Mouse (Mus musculus): Measurements from ENCODE around the gene Myoz1.

Myoz1 gene

GRCm38 (mm10) chr14:20668154-20668810 lies 11.9 kb upstream of the Myoz1 start, which contains the start of gene Synpo2l:
Gene Synpo2l (minus strand): TSS chr14:20668354.
- no peak for DNase-seq

DNA sequence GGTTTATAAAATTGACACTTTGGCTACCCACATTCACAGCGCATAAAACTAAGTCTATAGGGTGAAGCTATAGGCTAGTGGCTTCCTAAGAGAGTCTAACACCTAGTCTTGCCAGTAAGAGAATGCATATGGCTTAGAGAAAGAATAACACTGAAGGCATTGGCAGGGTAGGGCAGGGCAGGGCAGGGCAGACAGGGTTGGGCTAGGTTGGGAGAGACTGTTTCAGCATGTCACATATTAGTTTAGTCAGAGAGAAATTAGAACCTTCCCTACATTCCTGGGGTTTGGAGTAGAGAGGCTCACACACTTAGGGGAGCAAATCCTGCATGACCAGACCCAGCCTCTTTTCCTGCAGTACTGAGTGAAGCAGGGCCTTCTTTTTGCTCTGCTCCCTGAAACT lies 11.1 kb upstream of the Myoz1 start:
- no peak for DNase-seq

DNA sequence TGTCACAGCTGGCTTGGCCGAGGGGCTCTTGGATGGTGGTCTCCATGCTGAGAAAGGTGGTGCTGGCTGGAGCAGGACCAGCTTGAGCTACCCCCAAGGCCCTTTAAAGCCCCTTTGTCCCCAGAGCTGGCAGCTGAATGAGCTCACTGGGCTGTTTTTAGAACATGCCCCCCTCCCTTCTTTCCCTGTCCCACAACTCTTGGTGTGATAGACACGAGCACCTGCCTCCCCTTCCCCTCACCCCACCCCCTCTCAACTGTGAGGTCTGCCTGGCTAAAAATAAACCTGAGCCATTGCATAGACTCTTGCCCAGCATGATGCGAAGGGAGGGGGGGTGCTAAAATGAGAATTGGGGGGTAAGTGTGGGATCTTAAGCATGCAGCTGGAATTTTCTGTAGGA lies 8.1 kb upstream of the Myoz1 start:
- no peak for DNase-seq

- no peak for DNase-seq
These were observed 7.3 kb upstream of the Myoz1 start for GRCm38 (mm10) chr14:20663601-20664000.

- DNase-seq: no peak
These were observed 6.4 kb upstream of the Myoz1 start for GRCm38 (mm10) chr14:20662740-20663139.

- DNase-seq: no peak
These were observed 5.5 kb upstream of the Myoz1 start for GRCm38 (mm10) chr14:20661661-20662331.

GRCm38 (mm10) chr14:20660827-20661660 lies 4.7 kb upstream of the Myoz1 start:
- peak; percentile 91 to 93 for DNase-seq

- DNase-seq: no peak
These were observed 3.3 kb upstream of the Myoz1 start for GRCm38 (mm10) chr14:20659687-20660086.

DNA sequence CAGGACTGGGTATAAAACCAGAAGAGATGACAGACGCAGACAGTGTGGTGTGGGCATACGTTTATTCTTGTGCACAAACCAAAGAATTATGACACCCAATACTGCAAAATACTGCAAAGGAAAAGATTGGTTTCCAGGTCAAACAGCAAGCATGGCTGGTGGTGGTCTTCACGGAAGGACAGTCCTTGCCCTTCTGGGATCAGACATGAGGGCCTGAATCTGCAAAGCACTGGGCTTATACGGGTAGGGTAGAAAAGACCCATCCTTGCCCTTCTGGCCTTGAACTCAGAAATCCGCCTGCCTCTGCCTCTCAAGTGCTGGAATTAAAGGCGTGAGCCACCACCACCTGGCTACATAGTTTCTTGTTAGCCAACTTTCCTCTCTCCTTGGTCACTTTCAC lies 2.6 kb upstream of the Myoz1 start:
- DNase-seq: no peak

GRCm38 (mm10) chr14:20658326-20658725 lies 2.0 kb upstream of the Myoz1 start:
- peak; percentile 40 to 48 for DNase-seq

GRCm38 (mm10) chr14:20655731-20656130 lies 609 bp downstream of the Myoz1 start:
- no peak for DNase-seq

GRCm38 (mm10) chr14:20654690-20655421 lies 1.5 kb downstream of the Myoz1 start:
- no peak for DNase-seq

DNA sequence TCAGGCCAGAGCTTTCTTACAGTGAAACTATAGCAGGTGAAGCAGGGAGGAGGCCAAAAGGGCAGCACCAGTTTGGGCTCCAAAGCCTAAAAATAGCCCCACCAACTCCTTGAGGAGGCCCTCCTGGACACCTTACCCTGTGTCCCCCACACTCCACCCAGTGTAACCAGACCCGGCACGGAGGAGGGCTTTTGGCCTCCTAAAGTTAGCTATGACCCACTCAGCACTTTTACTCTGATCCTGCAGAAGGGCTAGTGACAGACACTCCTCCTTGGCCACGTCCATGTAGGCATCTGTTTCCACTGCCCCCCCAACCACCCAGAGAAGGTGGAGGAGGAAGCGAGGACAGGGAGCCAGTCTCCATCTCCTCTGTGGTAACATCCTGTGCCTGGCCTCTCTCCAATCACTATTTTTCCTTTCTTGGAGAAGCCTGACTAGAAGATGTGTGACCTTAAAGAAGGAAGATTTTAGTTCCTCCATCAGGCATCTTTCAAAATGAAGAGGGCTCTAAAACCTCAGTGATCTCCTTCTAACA lies 4.6 kb downstream of the Myoz1 start:
- DNase-seq: no peak

GRCm38 (mm10) chr14:20651000-20651399 lies 5.3 kb downstream of the Myoz1 start:
- DNase-seq: no peak

DNA sequence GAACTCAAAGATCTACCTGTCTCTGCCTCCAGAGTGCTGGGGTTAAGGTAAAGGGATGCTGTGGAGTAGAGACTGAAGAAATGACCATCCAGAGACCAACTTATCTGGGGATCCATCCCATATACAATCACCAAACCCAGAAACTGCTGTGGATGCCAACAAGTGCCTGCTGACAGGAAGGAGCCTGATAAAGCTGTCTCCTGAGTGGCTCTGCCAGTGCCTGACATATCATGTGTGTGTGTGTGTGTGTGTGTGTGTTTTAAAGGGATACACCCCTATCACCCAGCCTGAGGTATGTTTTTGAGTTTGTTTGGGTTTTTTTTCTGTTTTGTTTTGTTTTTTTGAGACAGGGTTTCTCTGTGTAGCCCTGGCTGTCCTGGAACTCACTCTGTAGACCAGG lies 10.0 kb downstream of the Myoz1 start:
- no peak for DNase-seq

DNA sequence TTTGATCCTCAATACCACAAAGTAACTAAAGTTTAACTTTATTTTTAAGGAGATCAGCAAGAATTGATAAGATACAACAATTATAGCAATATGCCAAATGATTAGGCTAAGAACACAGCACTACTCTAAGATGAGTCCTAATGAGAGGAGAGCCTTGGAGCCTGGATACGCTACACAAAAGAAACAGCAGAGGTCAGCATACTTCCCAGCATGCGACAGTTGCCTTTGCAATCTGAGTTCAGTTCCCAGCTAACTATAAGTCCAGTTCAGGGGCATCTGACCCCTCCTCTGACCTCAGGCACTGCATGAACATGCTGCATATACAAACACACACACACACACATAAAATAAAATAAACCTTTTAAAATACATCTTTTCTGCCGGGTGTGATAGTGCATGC lies 10.8 kb downstream of the Myoz1 start:
- no peak for DNase-seq

- DNase-seq: no peak
These were observed 14.9 kb downstream of the Myoz1 start for GRCm38 (mm10) chr14:20641438-20641875.

- DNase-seq: peak; percentile 95 to 97
These were observed 15.5 kb downstream of the Myoz1 start, which contains the start of gene Usp54 for GRCm38 (mm10) chr14:20640644-20641437. Gene Usp54 (minus strand): TSS chr14:20641063.

DNA sequence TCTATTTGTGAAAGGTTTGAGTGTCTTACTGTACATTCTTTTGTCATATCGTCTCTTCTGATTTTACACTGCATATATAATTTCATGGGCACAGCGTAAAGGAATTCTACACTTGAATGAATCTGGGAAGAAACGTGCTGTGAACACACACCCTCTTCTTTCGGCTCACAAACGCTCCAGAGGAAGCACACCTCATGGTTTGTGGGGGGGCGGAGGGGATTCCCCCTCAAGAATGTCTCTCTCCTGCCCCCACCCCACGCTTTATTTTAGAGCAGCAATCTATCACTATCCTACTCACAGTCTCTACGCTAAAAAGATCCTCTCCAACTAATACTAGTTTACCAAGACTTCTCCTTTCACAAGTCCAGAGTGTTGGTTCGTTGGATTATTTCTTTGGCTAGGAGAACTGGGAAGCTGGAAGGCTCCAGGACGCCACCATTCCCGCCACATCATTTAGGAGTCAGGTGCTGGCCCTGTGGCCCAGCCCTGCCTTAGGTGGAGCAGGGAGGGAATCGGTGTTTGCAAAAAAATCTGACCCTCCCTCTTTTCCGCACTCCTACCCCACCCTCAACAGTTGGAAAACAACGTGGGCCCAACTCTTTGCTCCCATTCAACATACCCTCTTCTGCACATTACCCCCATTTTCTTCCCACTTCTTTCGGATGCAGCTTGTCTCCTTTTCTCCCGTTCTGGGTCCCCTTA lies 16.3 kb downstream of the Myoz1 start:
- peak; percentile 71 to 79 for DNase-seq

DNA sequence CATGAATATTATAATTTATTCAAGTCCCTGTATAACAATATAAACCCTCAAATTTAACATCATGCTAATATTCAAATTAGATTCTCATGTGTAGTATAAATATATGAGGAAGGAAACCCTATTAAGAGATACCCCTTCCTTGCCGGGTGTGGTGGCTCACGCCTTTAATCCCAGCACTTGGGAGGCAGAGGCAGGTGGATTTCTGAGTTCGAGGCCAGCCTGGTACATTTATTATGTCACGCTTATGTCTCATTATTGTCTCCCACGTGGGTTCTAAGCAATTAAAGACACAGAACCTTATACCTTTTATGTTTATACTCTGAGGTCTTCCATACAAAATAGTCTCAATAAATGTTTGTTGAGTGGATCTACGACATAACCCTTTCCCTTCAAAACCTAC lies 17.6 kb downstream of the Myoz1 start:
- DNase-seq: no peak

Measured in B cell, adult 2 months (primary cell).